Mouse (Mus musculus): ENCODE measurements around the gene Syn3.

Gene Syn3

GRCm38 (mm10) chr10:86218984-86219383 is 279.7 kb downstream of the Syn3 start:
- no peak for DNase-seq (ENCODE audit: low read depth, low spot score)

GRCm38 (mm10) chr10:86216836-86217235 is 281.9 kb downstream of the Syn3 start:
- DNase-seq (ENCODE audit: low read depth, low spot score), result no peak

GRCm38 (mm10) chr10:86212062-86212461 is 286.6 kb downstream of the Syn3 start:
- DNase-seq (ENCODE audit: low read depth, low spot score), result no peak

GRCm38 (mm10) chr10:86203915-86204314 is 294.8 kb downstream of the Syn3 start:
- DNase-seq (ENCODE audit: low read depth, low spot score), result no peak

GRCm38 (mm10) chr10:86203175-86203574 is 295.5 kb downstream of the Syn3 start:
- no peak for DNase-seq (ENCODE audit: low read depth, low spot score)

- no peak for DNase-seq (ENCODE audit: low read depth, low spot score)
These were observed 296.9 kb downstream of the Syn3 start for GRCm38 (mm10) chr10:86201826-86202225.

- DNase-seq (ENCODE audit: low read depth, low spot score), result no peak
These were observed 297.7 kb downstream of the Syn3 start for GRCm38 (mm10) chr10:86201006-86201405.

GRCm38 (mm10) chr10:86196414-86197025 is 302.2 kb downstream of the Syn3 start:
- no peak for DNase-seq (ENCODE audit: low read depth, low spot score)

- DNase-seq (ENCODE audit: low read depth, low spot score), result no peak
These were observed 304.0 kb downstream of the Syn3 start for GRCm38 (mm10) chr10:86194722-86195121.

GRCm38 (mm10) chr10:86193863-86194434 is 304.7 kb downstream of the Syn3 start:
- no peak for DNase-seq (ENCODE audit: low read depth, low spot score)

- DNase-seq (ENCODE audit: low read depth, low spot score), result no peak
These were observed 310.1 kb downstream of the Syn3 start for GRCm38 (mm10) chr10:86188614-86189013.

GRCm38 (mm10) chr10:86187881-86188280 is 310.8 kb downstream of the Syn3 start:
- DNase-seq (ENCODE audit: low read depth, low spot score), result no peak

GRCm38 (mm10) chr10:86183148-86183885 is 315.4 kb downstream of the Syn3 start:
- DNase-seq (ENCODE audit: low read depth, low spot score), result no peak

- DNase-seq (ENCODE audit: low read depth, low spot score), result no peak
These were observed 316.4 kb downstream of the Syn3 start for GRCm38 (mm10) chr10:86182183-86182805.

- DNase-seq (ENCODE audit: low read depth, low spot score), result no peak
These were observed 322.3 kb downstream of the Syn3 start for GRCm38 (mm10) chr10:86176411-86176810.

GRCm38 (mm10) chr10:86174017-86174416 is 324.7 kb downstream of the Syn3 start:
- no peak for DNase-seq (ENCODE audit: low read depth, low spot score)

GRCm38 (mm10) chr10:86173284-86173683 is 325.4 kb downstream of the Syn3 start:
- DNase-seq (ENCODE audit: low read depth, low spot score), result no peak

GRCm38 (mm10) chr10:86171246-86171645 is 327.4 kb downstream of the Syn3 start:
- no peak for DNase-seq (ENCODE audit: low read depth, low spot score)

- DNase-seq (ENCODE audit: low read depth, low spot score), result no peak
These were observed 330.6 kb downstream of the Syn3 start for GRCm38 (mm10) chr10:86168084-86168483.

- DNase-seq (ENCODE audit: low read depth, low spot score), result no peak
These were observed 331.8 kb downstream of the Syn3 start for GRCm38 (mm10) chr10:86166854-86167268.

- DNase-seq (ENCODE audit: low read depth, low spot score), result no peak
These were observed 334.6 kb downstream of the Syn3 start for GRCm38 (mm10) chr10:86164098-86164497.

- DNase-seq (ENCODE audit: low read depth, low spot score), result no peak
These were observed 336.9 kb downstream of the Syn3 start for GRCm38 (mm10) chr10:86161783-86162271.

All from telencephalon, adult 2 months (tissue).